Mouse (Mus musculus): ENCODE measurements around the gene Tmed11. TPM values are rescaled to one million over a fixed set of nuclear protein-coding genes. Genes with fewer than 3 reads are reported as not detected.
"Not testable (repeated sequence)": the region's sequence is repeated elsewhere in the genome, so short reads cannot be mapped to it uniquely, and the experiment has no call there.

Gene Tmed11
- polyA plus RNA-seq (2015; fragmentation: Nextera tagmentation; extraction: Ambion mirVana): not detected in 2 replicates

DNA sequence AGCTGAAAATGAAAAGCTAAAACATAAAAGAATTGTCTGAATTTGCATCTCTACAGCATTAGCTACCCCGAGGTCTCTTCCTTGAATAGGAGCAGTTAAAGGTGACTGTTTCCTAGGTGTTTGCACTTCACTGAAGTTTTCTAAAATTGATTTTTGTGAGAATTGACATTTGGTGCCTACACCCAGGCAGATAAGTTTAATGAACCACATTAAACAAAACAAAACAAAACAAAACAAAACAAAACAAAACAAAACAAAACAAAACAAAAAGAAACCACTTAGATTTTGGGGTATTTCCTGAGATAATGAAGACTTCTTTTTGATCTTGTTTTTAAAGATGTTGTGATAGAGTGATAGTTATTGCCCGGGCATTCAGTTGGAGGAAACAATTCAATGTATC is at the start of gene Tmed11:
TSS of gene Tmed11 (minus strand) at position 101 of the 400 bp plus-strand sequence.
- not testable (repeated sequence) for H3K36me3 ChIP-seq; H3K9ac ChIP-seq; H3K27me3 ChIP-seq; H3K4me1 ChIP-seq (replicated peaks); H3K27ac ChIP-seq (replicated peaks); H3K9me3 ChIP-seq; ATAC-seq (ENCODE audit: low read depth); H3K4me3 ChIP-seq; H3K4me2 ChIP-seq
- WGBS: 65% methylated on average over 2 of the region's 2 CpGs

DNA sequence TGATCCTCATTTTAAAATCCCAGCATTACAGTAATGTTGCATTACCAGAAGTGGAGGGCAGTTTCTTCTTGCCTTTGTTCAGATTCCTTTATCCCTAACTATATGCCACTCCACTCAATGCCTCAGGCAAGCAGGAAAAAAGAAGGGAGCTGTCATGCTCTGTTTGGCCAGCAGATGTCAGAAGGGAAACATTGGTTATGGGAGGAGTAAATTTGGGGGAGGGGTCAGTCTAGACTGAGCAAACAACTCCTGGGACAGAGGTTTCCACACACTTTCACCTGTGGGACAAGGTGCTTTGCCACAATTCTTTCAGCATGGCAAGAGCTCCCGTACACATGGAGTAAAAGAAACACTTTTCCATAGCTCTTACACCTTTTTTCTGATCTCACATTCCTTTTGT is 41.0 kb upstream of the Tmed11 start:
- H3K4me3 ChIP-seq: no peak overlapping the region
- ATAC-seq (ENCODE audit: low read depth): no peak
- no peak overlapping the region for H3K4me2 ChIP-seq
- H3K27ac ChIP-seq (replicated peaks): no peak overlapping the region
- no peaks in the 10 kb centered on the region for H3K36me3 ChIP-seq
- no peaks in the 10 kb centered on the region for H3K27me3 ChIP-seq
- WGBS: 74% methylated on average over 1 of the region's 1 CpGs
- H3K9me3 ChIP-seq: no peaks in the 10 kb centered on the region
- no peak overlapping the region for H3K9ac ChIP-seq
- no peaks in the 10 kb centered on the region for H3K4me1 ChIP-seq (replicated peaks)

DNA sequence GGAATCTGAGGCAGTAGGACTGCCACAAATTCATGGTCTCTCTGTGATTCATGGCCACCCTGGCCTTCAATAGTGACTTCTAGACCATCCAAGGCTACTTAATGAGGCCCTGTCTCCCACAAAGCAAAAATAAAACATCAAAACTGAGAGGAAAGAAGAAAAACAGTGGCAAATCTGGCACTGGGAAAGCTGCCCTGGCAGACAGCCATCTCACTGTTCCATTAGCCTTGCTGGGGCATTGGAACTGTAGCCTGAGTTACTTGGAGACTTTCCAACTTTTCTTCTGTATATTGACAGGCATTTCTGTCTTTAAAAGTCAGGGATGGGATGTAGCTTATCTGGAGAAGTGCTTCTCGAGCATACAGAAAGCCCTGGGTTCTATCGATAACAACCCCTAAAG is 28.1 kb upstream of the Tmed11 start:
- no peaks in the 10 kb centered on the region for H3K9me3 ChIP-seq
- H3K4me3 ChIP-seq: no peak overlapping the region
- H3K4me1 ChIP-seq (replicated peaks): no peaks in the 10 kb centered on the region
- no peaks in the 10 kb centered on the region for H3K27me3 ChIP-seq
- H3K4me2 ChIP-seq: no peak overlapping the region
- WGBS: 83% methylated on average over 2 of the region's 2 CpGs
- no peak overlapping the region for H3K9ac ChIP-seq
- H3K27ac ChIP-seq (replicated peaks): no peak overlapping the region
- no peak for ATAC-seq (ENCODE audit: low read depth)
- no peaks in the 10 kb centered on the region for H3K36me3 ChIP-seq

GRCm38 (mm10) chr5:108808750-108809149 is 13.6 kb upstream of the Tmed11 start, which contains the start of gene Vmn2r8:
Gene Vmn2r8 (minus strand): TSS chr5:108808850.
- H3K9ac ChIP-seq; ATAC-seq (ENCODE audit: low read depth); H3K27ac ChIP-seq (replicated peaks); H3K36me3 ChIP-seq; H3K4me3 ChIP-seq; H3K9me3 ChIP-seq; H3K4me1 ChIP-seq (replicated peaks); H3K27me3 ChIP-seq; H3K4me2 ChIP-seq: not testable (repeated sequence)
- 79% methylated on average over 2 of the region's 2 CpGs for WGBS

- WGBS: 62% methylated on average over 1 of the region's 1 CpGs
- Histone ChIP-seq H3K9ac (no peak overlapping the region), H3K9me3 (no peaks in the 10 kb centered on the region), H3K36me3 (no peaks in the 10 kb centered on the region), H3K4me2 (no peak overlapping the region), H3K4me3 (no peak overlapping the region), H3K27ac (replicated peaks) (no peak overlapping the region), H3K4me1 (replicated peaks) (no peaks in the 10 kb centered on the region), H3K27me3 (no peaks in the 10 kb centered on the region)
- no peak for ATAC-seq (ENCODE audit: low read depth)
These were observed 8.5 kb upstream of the Tmed11 start for GRCm38 (mm10) chr5:108803646-108804045.

- H3K9me3 ChIP-seq; H3K27ac ChIP-seq (replicated peaks); H3K27me3 ChIP-seq; ATAC-seq (ENCODE audit: low read depth); H3K4me3 ChIP-seq; H3K4me1 ChIP-seq (replicated peaks); H3K36me3 ChIP-seq; H3K9ac ChIP-seq; H3K4me2 ChIP-seq: not testable (repeated sequence)
- WGBS: 35% methylated on average over 1 of the region's 1 CpGs
These were observed 4.8 kb downstream of the Tmed11 start for GRCm38 (mm10) chr5:108790385-108790784.

GRCm38 (mm10) chr5:108774630-108775306 is 20.4 kb downstream of the Tmed11 start, which contains the start of gene Rnf212:
Gene Rnf212 (minus strand): TSS chr5:108774982.
- no peak for ATAC-seq (ENCODE audit: low read depth)
- no peak within 1 kb of the TSS for H3K4me2 ChIP-seq
- no peak within 1 kb of the TSS for H3K27ac ChIP-seq (replicated peaks)
- 77% methylated on average over 40 of the region's 40 CpGs for WGBS
- H3K9ac ChIP-seq: no peak within 1 kb of the TSS
- H3K4me3 ChIP-seq: no peak within 1 kb of the TSS
- no peaks in the 10 kb centered on the region for H3K27me3 ChIP-seq
- H3K36me3 ChIP-seq: no peaks in the 10 kb centered on the region
- H3K9me3 ChIP-seq: no peaks in the 10 kb centered on the region
- no peaks in the 10 kb centered on the region for H3K4me1 ChIP-seq (replicated peaks)

DNA sequence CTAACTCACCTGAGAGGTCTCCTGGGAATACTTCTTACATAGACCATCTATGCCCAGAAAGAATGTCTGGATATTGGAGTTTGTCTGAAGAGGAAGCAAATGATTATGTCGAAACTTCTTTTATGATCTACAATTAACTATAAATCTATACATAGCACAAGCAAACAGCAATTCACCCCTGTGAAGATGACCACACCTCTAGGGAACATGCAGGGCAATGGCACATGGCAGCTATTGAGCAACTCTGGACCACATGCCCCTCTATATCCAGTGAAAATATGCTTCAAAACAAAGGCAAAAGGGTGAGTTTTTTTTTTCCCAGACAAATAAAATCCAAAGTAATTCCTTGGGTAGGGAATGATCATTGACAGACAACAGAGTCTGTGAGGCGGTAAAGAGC is 35.2 kb downstream of the Tmed11 start:
- no peaks in the 10 kb centered on the region for H3K27me3 ChIP-seq
- no peak overlapping the region for H3K4me2 ChIP-seq
- no peak overlapping the region for H3K4me3 ChIP-seq
- H3K27ac ChIP-seq (replicated peaks): no peak overlapping the region
- ATAC-seq (ENCODE audit: low read depth): no peak
- no peak overlapping the region for H3K9ac ChIP-seq
- H3K36me3 ChIP-seq: no peaks in the 10 kb centered on the region
- 82% methylated on average over 2 of the region's 2 CpGs for WGBS
- no peaks in the 10 kb centered on the region for H3K9me3 ChIP-seq
- H3K4me1 ChIP-seq (replicated peaks): no peaks in the 10 kb centered on the region

DNA sequence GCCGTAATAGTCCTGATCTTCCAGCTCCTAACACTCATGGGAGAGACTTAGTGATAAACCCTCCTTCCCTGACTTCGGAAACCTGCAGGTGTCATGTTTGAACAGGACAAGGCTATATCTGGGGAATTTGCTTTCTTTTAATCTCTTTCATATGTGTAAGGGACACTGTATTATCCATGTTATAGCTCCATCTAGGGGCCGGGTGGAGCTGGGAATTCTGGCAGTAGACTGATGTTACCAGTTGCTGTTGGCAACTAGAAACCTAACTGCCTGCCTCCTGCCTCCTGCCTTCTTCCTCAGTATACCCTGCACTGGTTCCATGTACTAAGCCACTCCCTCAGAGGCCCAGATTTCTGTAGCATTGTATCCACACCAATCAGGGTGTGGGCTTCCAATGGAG is 36.8 kb downstream of the Tmed11 start:
- no peak overlapping the region for H3K4me3 ChIP-seq
- H3K36me3 ChIP-seq: no peaks in the 10 kb centered on the region
- no peak overlapping the region for H3K27ac ChIP-seq (replicated peaks)
- 62% methylated on average over 3 of the region's 3 CpGs for WGBS
- no peak overlapping the region for H3K4me2 ChIP-seq
- ATAC-seq (ENCODE audit: low read depth): no peak
- H3K27me3 ChIP-seq: no peaks in the 10 kb centered on the region
- H3K9ac ChIP-seq: no peak overlapping the region
- H3K4me1 ChIP-seq (replicated peaks): no peaks in the 10 kb centered on the region
- no peaks in the 10 kb centered on the region for H3K9me3 ChIP-seq

DNA sequence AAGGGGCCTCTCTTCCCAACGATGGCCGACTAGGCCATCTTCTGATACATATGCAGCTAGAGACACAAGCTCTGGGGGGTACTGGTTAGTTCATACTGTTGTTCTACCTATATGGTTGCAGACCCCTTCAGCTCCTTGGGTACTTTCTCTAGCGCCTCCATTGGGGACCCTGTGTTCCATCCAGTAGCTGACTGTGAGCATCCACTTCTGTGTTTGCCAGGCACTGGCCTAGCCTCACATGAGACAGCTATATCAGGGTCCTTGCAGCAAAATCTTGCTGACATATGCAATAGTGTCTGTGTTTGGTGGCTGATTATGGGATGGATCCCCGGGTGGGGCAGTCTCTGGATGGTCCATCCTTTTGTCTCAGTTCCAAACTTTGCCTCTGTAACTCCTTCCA is 43.9 kb downstream of the Tmed11 start:
- not testable (repeated sequence) for H3K4me1 ChIP-seq (replicated peaks); H3K4me2 ChIP-seq; ATAC-seq (ENCODE audit: low read depth); H3K9me3 ChIP-seq; H3K4me3 ChIP-seq; H3K27ac ChIP-seq (replicated peaks); H3K9ac ChIP-seq; H3K36me3 ChIP-seq; H3K27me3 ChIP-seq
- WGBS: 80% methylated on average over 4 of the region's 4 CpGs

DNA sequence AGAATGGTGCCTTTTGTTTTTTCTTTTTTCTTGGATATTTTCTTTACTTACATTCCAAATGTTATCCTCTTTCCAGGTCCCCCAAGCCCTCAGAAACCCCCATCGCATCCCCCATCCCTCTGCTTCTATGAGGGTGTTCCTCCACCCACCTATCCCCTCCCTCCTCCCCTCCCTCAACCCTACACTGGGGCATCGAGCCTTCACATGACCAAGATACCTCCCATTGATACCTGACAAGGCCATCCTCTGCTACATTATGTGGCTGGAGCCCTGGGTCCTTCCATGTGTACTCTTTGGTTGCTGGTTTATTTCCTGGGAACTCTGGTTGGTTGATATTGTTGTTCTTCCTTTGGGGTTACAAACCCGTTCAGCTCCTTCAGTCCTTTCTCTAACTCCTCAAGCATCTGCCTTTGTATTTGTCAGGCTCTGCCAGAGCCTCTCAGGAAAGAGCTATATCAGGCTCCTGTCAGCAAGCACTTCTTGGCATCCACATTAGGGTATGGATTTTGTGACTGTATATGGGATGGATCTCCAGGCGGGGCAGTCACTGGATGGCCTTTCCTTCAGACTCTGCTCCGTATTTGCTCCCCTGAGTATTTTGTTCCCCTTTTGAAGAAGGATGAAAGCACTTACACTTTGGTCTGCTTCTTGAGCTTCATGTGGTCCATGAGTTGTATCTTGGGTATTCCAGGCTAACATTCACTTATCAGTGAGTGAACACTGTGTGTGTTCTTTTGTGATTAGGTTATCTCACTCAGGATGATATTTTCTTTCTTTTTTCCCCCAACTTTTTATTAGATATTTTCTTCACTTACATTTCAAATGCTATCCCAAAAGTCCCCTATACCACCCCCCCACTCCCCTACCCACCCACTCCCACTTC is 44.6 kb downstream of the Tmed11 start:
- H3K4me1 ChIP-seq (replicated peaks): no peaks in the 10 kb centered on the region
- H3K4me2 ChIP-seq: no peak overlapping the region
- ATAC-seq (ENCODE audit: low read depth): no peak
- H3K4me3 ChIP-seq: no peak overlapping the region
- H3K9me3 ChIP-seq: no peaks in the 10 kb centered on the region
- no peak overlapping the region for H3K27ac ChIP-seq (replicated peaks)
- no peaks in the 10 kb centered on the region for H3K27me3 ChIP-seq
- H3K9ac ChIP-seq: no peak overlapping the region
- H3K36me3 ChIP-seq: no peaks in the 10 kb centered on the region
- 82% methylated on average over 5 of the region's 5 CpGs for WGBS

- H3K27ac ChIP-seq (replicated peaks): no peak overlapping the region
- no peaks in the 10 kb centered on the region for H3K27me3 ChIP-seq
- no peaks in the 10 kb centered on the region for H3K9me3 ChIP-seq
- no peaks in the 10 kb centered on the region for H3K4me1 ChIP-seq (replicated peaks)
- H3K4me2 ChIP-seq: no peak overlapping the region
- H3K36me3 ChIP-seq: no peaks in the 10 kb centered on the region
- whole genome bisulfite sequencing: 81% methylated on average over 3 of the region's 3 CpGs
- H3K9ac ChIP-seq: no peak overlapping the region
- no peak for ATAC-seq (ENCODE audit: low read depth)
- H3K4me3 ChIP-seq: no peak overlapping the region
These were observed 50.5 kb downstream of the Tmed11 start for GRCm38 (mm10) chr5:108744629-108745028.
